Mouse (Mus musculus) left cerebral cortex, postnatal 36 days (tissue): ENCODE data around the gene Rap1gap. TPM values are rescaled to one million over a fixed set of nuclear protein-coding genes. Genes with fewer than 3 reads are reported as not detected.

ENCODE experiments used
- DNase-seq, 2 experiments: peaks; one replicate each; pipeline ENCODE4 v3.0.0; 2021 to 2022; ENCODE audit warnings: low spot score in 2 of 2, mixed read lengths in 1 of 2
- intact Hi-C: fragments of 180-260 bp; cut with DNase I; formaldehyde crosslinking; loops from one replicate; pipeline ENCODE4 v1.15.1; 2025
- total RNA-seq, 2 experiments: library from RNA; stranded (reverse); gene quantifications; 2 replicates each; pipeline ENCODE4 v1.2.3; 2021

Rap1gap gene
- 100 to 1,000 TPM; 311 to 333 TPM for total RNA-seq

DNA sequence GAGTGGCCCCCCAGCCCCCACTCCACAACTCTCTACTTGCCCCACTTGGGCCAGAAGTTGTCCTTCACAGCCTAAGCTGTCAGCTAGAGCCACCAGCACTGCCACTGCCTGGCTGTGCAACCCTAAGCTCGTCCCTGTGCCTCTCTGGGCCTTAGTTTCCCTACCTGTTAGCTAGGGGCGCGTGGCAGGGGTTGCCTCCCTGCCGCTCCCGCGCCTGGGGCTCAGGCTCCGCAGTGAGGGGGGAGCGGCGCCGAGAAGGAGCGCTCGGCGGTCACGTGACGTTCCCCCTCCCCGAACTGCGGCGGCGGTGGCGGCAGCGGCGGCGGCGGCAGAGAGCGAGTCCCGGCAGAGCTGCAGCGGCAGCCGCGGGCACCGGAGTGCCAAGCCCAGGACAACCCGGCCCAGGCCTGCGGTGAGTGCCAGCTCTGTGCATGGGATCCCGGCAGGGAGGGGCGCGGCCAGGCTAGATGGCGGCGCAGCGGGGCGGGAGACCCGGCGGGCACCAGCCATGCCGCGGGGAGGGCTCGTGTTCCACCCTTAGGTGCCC, at the start of gene Rap1gap:
TSS of gene Rap1gap (plus strand) at position 294 of the 547 bp plus-strand sequence.
- peak; percentile 79 to 88 for DNase-seq
- intact Hi-C loops: no loop called here

DNA sequence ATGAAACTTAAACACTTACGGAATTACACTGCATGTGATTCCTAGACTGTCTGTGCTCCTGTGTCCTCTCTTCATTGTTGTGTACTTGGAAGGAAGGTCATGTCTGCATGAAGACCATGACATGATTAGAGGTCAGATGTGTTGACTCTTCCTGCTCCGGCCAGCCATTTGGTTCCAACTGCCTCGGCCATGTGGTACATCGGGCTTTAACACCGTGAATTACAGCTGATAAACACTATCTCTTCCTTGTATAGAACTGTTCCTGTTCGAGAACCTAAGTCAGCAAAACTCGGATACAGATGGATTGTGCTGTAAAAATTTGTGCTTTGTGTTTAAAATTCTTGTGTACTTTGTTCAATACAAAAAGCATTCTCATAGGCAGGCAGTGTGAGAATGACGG, 41.7 kb upstream of the Rap1gap start:
- intact Hi-C loops: no loop called here
- DNase-seq: no peak

DNA sequence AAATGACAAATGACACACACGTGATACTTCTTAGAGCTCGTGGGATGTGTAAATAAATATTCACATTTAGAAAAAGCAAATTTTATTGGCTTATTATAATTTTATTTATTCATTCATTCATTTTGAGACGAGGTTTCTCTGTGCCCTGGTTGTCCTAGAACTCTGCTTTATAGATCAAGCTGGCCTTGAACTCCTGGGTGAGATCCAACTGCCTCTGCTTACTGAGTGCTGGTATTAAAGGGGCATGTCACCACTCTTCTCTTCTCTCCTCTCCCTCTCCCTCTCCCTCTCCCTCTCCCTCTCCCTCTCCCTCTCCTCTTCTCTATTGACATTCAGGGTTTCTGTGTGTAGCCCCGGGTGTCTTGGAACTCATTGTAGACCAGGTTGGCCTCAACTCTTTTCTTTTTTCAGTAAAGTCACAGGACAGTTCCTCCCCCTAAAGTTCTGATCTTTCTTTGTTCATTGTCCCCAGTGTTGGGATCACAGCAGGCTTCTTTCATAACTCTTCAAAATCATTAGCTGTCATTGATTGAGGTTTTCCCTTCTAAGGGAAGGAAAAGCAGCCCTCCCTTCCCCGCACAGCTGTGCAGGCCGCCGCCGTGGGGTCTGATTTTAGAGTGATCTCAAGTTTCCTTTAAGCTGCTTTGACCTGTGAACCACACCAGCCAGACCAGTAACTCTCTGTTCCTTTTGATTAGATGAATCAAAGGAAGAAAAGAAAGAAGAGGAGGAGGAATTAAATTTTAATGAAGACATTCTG, 36.9 kb upstream of the Rap1gap start:
- intact Hi-C loops: no loop called here
- DNase-seq: no peak

DNA sequence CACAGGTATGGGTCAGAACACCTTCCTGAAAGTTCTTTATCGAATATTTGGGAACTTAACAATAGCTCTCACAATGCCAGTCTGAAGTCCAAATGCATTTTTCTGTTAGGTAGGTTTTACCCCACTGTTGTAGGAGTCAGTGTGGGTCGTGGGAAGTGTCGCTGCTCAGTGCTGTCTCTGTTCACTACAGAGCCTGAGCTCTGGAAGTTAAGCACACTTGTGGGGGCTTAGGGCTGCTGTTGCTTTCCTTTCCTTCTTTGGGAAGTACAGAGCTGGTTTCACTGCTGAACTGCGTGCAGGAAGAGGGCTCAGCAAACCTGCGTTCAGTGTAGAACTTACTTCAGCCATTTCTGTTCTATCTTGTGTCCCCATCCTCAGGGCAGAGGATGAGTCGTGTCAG, 36.1 kb upstream of the Rap1gap start:
- intact Hi-C loops: no loop called here
- no peak for DNase-seq

- intact Hi-C loops: no loop called here
- no peak for DNase-seq
Observed at GRCm38 (mm10) chr4:137629354-137629753, 35.2 kb upstream of the Rap1gap start.

DNA sequence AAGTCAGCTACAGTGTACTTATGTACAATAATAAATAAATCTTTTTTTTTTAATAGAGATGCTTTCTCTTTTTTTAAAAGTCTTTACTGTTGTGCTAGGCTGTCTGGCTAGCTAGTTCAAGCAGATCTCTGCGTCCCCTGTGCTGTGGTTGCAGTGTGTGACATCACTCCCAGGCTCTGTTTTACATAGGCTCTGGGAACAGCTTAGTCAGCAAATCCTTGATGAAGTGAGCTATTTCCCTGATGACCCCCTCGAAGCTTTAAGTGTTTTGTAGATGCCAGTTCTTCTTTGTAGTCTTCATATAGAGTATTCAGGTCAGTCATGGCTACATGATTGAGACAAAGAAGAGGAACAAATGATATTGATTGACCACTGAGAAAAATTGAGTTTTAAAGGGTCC, 34.4 kb upstream of the Rap1gap start:
- DNase-seq: no peak
- intact Hi-C loops: no loop called here

DNA sequence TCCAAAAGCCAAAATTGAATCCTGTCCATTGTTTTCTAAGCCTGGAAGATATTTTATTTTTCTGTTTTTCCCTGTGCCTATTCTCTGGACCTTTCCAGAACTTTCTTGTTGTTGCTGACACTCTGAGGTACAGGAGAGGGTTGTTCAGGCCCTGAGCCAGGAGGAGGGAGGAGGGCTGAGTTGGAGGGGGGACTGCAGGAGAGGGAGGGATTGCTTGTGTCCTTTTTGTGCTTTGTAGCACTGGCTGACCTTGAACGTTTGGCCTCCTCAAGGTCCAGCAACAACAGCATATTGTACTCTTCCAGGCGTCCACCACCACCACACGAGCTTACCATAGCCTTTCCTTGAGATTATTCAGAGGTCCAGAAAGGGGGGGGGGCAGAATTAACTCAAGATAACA, 32.9 kb upstream of the Rap1gap start:
- no peak for DNase-seq
- intact Hi-C loops: no loop called here

- intact Hi-C loops: no loop called here
- DNase-seq: no peak
Observed at GRCm38 (mm10) chr4:137633394-137633793, 31.1 kb upstream of the Rap1gap start.

- intact Hi-C loops: no loop called here
- no peak for DNase-seq
Observed at GRCm38 (mm10) chr4:137636597-137636996, 27.9 kb upstream of the Rap1gap start.

GRCm38 (mm10) chr4:137641556-137641955, 23.0 kb upstream of the Rap1gap start:
- no peak for DNase-seq
- intact Hi-C loops: no loop called here

DNA sequence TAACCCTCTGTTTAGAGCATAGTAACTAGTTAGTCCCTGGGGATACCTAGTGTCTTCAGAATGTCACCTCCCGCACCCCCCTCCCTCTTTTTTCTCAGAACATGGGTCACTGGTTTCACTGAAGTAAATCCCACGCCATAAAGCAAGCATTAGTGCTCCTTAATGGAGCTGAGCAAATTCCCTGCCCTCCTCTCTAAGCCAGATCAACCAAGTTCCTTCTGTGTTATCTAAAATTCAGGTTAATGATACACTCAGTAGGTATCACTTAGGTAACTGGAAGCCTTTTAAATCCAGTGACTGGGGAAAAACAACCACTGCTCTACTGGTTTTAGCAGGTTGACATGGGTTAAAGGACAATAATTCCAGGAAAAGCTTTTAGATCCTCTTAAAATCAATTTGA, 22.4 kb upstream of the Rap1gap start:
- intact Hi-C loops: no loop called here
- no peak for DNase-seq

DNA sequence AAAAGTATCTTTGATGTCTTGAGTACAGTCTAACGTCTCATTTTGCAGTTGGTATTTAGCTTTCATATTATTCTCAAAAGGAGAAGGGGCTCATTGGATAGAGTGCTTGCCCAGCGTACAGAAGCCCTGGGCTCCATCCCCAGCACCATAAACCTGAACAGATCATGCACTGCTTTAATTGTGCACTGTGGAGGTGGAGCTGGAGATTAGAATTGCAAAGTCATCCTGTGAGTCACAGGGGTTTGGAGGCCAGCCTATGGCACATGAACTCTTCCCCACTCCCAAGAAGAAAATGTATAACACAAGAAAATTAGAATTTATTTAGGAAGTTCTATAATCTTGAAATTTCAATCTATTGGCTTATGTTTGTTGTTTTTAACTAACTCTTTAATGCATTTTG, 21.1 kb upstream of the Rap1gap start:
- intact Hi-C loops: no loop called here
- no peak for DNase-seq

- no peak for DNase-seq
- intact Hi-C loops: loop anchor here (5.0 kb wide), 1 partner anchor 44 kb away; no protein-coding TSS in a partner anchor
Observed at GRCm38 (mm10) chr4:137646262-137646661, 18.3 kb upstream of the Rap1gap start.

DNA sequence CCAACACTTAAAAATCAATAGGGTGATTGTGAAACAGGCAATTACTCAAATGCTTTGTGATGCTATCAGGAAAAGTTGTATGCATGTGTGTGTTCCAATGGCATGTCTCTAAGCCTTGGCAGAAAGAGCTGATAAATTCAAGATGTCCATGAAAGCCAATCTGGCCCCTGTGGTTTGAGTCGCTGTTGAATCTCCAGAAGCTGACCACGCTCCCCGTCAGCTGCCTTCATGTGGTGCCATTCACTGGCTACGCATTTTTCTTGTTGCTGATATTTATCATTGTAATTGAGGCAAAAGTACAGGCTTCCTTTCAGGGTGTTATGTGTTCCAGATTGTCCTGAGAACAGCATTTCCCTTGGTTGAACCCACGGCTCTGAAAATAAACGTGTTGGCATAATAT, 16.9 kb upstream of the Rap1gap start:
- no peak for DNase-seq
- intact Hi-C loops: loop anchor here (5.0 kb wide), 1 partner anchor 45 kb away; no protein-coding TSS in a partner anchor

DNA sequence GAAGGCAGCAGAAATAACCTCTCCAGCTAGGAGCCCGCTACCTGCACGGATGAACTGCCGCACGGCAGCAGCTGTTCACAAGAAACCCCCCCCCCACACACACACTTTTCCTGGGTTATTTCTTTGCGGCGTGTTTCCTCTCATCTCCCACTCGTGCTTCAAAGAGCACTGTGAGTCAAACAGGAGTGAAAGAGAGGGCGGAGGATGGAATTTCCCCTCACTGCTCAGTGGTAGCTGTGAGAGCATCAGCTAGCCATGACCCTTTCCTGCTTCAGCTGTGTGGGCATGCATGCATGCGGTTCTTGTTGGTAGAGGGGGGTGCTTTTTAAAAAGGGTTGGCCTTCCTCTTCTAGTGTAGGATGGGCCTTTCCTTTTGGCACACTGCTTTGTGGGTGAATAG, 16.3 kb upstream of the Rap1gap start:
- intact Hi-C loops: loop anchor here (5.0 kb wide), 1 partner anchor 46 kb away; no protein-coding TSS in a partner anchor
- DNase-seq: no peak

DNA sequence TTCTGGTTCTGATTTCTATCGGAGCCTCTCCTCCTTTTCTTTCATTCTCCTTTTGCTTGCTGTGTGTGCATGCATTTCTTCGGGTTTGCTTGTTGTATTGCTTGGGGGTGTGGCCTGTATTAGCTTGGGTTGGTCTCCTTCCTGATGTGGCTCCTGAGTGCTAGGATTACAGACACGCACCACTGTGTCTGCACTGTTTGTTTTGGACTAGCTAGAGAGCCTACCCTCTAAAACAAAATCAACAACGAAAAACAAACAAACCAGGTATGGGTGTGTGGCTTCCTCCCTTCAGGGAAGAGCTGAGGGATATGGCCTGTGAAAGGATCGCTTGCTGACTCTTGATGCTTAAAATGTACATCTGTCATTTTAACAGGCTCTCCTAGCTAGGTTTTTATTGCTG, 13.6 kb upstream of the Rap1gap start:
- DNase-seq: no peak
- intact Hi-C loops: no loop called here

GRCm38 (mm10) chr4:137652835-137653346, 11.6 kb upstream of the Rap1gap start:
- intact Hi-C loops: no loop called here

DNA sequence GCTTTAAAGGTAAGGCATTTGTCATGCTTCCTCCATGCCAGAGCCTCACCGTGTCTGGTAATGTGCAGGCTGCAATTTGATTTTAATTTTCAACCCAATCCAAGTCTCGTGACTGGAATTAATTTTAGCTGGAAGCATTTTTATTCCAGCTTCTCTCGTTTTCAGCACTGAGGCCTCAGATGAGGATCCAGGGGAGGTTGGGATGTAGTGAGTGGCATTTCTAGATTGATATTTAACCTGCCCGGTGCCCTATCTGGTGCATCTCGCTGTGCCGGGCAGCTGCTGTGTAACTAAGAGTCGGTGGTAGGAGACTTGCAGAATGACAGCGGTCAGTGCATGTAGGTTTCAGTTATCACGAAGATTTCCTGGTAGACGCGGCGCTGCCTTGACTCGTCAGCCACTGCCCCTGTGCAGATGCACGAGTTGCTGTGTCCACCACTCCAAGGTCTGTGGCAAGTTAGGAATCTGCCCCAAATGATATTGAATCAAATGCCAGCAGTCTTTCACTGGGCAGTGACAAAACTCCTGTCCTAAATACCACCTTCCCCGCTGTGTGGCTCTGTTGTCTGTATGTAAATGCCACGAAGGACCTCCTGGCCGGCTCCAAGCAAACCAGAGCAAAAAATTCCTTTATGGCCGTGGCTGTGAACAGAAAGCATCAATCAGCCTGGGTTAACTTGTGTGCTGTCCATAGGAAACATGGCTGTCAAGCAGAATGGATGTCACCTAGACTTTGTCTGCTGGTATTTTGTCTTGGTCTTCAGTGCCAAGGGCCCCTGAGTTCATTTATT, 9.1 kb upstream of the Rap1gap start:
- peak in 1 of 2 experiments; percentile 6 for DNase-seq
- intact Hi-C loops: no loop called here

More at GRCm38 (mm10) chr4:137652835-137653346, 11.6 kb upstream of the Rap1gap start:
- DNase-seq: no peak

- intact Hi-C loops: no loop called here
- DNase-seq: peak in 1 of 2 experiments; percentile 4
Observed at GRCm38 (mm10) chr4:137657674-137658073, 6.9 kb upstream of the Rap1gap start.

DNA sequence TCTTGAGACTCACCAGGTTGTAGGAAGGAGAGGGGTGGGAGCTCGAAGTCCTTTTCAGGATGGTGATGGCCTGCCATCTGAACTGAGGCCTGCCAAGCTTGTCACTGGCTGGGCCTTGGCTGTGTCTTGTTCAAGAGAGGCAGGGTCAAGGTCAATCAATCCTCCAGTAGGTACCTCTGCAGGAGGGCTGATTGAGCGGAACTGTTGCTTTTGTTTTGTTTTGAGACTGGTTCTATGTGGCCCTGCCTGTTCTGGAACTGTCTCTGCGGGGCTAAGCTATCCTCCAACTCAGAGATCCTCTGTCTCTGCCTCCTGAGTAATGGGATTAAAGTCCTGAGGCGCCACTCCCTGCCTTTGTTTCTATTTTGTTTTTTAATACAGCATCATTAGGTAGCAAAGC, 5.0 kb upstream of the Rap1gap start:
- intact Hi-C loops: no loop called here
- DNase-seq: no peak
